Mouse (Mus musculus): ENCODE results near the gene Slc39a13. TPM values are rescaled to one million over a fixed set of nuclear protein-coding genes. Genes with fewer than 3 reads are reported as not detected.
A peak's percentile ranks its signal among the peaks of the same experiment; 100 is the strongest.
"Not testable (repeated sequence)": the region's sequence is repeated elsewhere in the genome, so short reads cannot be mapped to it uniquely, and the experiment has no call there.

The Slc39a13 gene
- 10 to 100 TPM; 24.2 to 31.9 TPM for total RNA-seq (2021)
- long read RNA-seq, experiment 1, transcript Slc39a13-203 (10 exons, 1,291 nt): minor isoform, 6 of 34 reads
- long read RNA-seq, experiment 1, transcript Slc39a13-201 (10 exons, 2,469 nt): major isoform, 10 of 34 reads
- long read RNA-seq, experiment 1, partial matches to known transcripts: 11 of 34 reads
- long read RNA-seq, experiment 1, other reads (novel, unspliced or antisense): 7 of 34 reads
- long read RNA-seq, experiment 2, transcript Slc39a13-201 (10 exons, 2,469 nt): major isoform, 8 of 17 reads
- long read RNA-seq, experiment 2, partial matches to known transcripts: 2 of 17 reads
- long read RNA-seq, experiment 2, other reads (novel, unspliced or antisense): 6 of 17 reads

DNA sequence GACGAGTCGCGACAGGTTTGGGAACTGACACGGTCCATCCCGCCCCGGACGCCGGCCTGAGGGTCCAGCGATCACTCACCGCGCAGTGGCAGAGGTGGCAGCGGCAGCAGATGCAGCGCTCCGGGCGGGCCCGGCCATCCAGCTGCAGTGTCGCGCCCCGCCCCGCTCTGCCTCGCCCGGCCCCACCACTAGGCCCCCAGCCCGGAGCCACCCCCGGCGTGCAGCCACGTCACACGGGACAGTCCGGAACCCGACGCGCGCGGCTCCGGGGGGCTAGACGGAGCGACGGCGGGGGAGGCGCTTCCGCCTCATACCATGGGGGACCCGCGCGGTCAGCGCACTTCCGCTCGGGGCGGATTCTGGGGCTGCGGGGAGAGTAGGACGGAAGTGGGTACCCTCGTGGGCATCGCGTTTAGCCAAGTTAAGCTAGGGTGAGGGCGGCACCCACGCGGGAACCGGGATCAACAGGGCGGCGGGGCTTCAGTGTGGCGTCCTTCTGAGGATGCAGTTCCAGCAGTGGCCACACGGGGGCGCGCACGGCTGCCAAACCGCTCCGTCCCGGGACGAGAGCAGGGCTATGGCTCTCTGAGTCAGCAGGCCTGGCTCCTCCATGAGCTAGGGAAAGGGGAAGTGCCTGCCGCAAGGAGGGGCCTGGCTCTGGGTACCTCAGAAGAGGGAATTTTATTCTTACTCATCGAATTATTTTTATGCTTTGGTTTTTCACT, at the start of gene Slc39a13:
Slc39a13 (minus strand) TSS at position 342 of the 725 bp plus-strand sequence.
- DNase-seq: peak; percentile 96 to 97

DNA sequence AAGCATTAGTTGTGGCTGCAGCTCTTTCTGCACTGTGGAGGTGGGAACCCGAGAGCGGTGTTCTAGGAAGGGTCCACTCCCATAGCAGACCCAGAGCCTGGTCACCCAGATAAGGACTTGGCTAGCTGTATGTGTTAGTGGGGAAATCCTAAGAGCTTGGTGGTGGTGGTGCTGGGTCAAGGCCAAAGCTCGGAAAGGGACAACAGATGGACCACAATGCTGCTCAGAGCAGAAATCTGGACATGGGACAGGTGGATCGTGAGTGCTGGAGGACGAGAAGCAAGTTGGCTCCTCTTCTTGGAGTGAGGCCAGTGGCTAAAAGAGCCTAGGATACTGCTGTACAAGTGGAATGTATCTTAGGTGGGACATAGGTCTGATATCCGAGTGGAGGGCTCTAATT, 49.3 kb upstream of the Slc39a13 start:
- DNase-seq: no peak

- DNase-seq: no peak
Observed at GRCm38 (mm10) chr2:91119061-91119460, 48.8 kb upstream of the Slc39a13 start.

GRCm38 (mm10) chr2:91118647-91119046, 48.4 kb upstream of the Slc39a13 start:
- no peak for DNase-seq

- no peak for DNase-seq
Observed at GRCm38 (mm10) chr2:91117585-91118275, 47.5 kb upstream of the Slc39a13 start, which contains the start of gene Mybpc3. TSS of gene Mybpc3 (plus strand) at chr2:91118144.

DNA sequence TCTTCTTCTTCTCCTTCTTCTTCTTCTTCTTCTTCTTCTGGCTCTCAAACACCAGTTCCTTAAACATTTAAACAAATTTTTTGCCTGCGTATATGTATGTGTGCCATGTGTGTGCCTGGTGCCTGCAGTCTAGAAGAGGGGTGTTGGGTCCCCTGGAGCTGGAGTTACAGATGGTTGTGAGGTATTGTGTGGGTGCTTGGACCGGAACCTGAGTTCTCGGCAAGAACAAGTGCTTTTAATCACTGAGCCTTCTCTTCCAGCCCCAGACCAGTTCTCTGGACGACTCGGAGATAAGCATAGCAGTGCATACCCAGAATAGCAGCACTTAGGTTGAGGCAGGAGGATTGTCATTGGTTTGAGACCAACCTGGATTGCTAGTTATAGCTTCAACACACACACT, 46.6 kb upstream of the Slc39a13 start:
- no peak for DNase-seq

GRCm38 (mm10) chr2:91115578-91115970, 45.4 kb upstream of the Slc39a13 start:
- no peak for DNase-seq

- DNase-seq: peak; percentile 98
Observed at GRCm38 (mm10) chr2:91114781-91115577, 44.8 kb upstream of the Slc39a13 start.

DNA sequence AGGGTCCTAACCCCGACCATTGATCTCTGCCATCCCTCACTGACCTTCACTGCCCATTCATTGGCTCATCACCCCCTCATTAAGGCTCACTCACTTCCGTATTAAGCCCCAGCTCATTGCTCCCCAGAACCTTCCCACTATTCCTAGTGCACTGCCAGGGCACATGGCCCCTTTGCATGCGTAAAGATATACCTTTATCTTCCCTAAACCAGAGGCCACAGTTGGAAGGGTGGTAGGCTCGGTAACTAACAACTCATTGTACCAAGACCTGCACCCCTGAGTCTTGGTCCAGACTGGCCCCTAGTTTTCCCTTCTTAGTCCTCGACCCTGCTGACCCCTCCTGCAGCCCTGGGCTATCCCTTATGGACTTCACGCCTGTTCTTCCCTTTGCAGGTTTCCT, 43.6 kb upstream of the Slc39a13 start:
- DNase-seq: no peak

DNA sequence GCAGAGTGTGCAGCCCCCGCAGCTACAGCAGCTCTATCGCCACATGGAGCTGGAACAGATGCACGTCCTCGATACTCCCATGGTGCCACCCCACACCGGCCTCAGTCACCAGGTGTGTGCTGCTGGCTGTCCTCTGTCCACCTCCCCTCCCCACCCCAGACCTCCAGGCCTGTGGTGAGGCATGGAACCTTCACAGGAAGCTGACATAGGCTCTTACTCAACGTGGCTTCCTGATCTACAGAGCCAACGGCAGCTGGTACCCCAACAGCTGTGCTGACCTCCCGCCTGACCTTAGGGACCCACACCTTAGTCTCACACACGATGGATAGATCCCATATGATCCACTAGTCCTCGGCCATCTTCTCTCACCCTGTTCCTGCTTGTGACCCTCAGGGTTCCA, 43.1 kb upstream of the Slc39a13 start:
- DNase-seq: no peak

DNA sequence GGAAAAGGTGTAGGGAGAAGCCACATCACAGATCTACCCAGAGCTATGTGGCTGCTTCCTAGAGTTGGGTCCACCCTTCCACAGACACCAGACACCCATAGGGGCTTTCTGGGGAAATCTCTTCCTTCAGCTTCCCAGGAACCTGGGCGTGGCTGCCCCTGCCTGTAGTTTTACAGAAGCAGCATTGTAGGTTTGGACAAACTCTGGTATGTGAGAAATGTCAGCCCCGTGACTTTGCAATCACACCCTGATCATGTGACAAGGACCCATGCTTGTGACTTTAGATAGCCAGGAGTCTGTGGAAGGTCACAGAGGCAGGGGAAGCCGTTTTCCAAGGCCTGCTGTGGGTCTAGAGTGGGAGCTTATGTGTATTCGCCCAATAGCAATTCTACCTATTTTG, 42.3 kb upstream of the Slc39a13 start:
- DNase-seq: no peak

- DNase-seq: not testable (repeated sequence)
Observed at GRCm38 (mm10) chr2:91111832-91112231, 41.6 kb upstream of the Slc39a13 start.

- no peak for DNase-seq
Observed at GRCm38 (mm10) chr2:91110429-91110828, 40.2 kb upstream of the Slc39a13 start.

- peak in 1 of 2 experiments; percentile 38 for DNase-seq
Observed at GRCm38 (mm10) chr2:91109807-91110385, 39.7 kb upstream of the Slc39a13 start.

GRCm38 (mm10) chr2:91109241-91109640, 39.0 kb upstream of the Slc39a13 start:
- no peak for DNase-seq

- no peak for DNase-seq
Observed at GRCm38 (mm10) chr2:91108156-91108555, 37.9 kb upstream of the Slc39a13 start.

- DNase-seq: peak; percentile 92 to 97
Observed at GRCm38 (mm10) chr2:91101124-91101740, 31.0 kb upstream of the Slc39a13 start.

DNA sequence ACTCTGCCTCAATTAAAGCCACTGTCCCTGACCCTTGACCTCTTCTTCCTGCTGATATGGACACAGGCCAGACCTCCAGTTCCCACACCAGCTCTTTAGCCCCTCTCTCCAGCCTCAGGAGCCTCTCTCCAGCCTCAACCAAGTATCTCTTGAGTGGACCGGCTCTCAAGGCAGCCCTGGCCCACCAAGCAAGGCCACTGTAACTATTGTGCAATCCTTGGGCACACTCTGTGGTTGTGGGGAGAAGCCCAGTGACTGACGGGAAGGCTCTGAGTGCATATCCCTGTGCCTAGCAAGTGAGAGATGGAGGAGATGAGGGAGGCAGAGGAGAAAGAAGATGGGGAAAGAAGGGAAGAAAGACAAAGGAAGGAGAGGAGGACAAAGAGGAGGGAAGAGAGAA, 27.9 kb upstream of the Slc39a13 start:
- DNase-seq: peak; percentile 61 to 73

GRCm38 (mm10) chr2:91097015-91097414, 26.8 kb upstream of the Slc39a13 start:
- no peak for DNase-seq

DNA sequence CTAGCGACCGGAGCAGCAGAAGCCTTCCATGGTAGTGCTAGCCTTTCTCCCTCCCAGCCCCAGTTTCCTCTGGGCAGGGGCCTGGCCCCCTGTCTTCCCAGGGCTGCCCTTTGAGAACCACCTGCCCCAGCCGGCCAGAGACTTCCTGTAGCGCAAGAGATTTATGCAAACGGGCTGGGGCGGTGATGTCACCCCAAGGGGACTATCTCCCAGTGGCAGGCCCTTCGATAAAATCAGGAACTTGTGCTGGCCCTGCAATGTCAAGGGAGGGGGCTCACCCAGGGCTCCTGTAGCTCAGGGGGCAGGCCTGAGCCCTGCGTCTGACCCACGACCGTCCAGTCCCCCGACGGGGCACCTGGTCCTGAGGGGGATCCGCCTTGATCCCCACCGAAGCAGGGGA, 26.3 kb upstream of the Slc39a13 start:
- DNase-seq: peak in 1 of 2 experiments; percentile 37

DNA sequence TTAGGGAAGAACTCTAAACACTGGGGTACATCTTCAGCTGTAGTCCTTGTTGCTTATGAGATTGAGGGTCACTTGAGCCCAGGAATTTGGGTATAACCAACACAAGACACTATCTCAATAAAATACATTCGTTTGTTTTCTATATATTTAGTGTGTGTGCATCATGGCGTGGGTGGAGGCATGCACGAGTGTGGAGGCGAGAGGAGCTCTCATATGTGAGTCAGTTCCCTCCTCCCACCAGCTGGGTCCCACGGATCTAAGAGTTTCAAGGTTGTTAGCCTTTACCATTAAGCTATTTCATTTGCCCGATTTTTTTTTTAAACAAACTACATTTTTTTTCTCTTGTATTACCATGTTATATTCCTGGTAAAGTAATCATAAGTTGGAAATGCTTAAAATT, 20.6 kb upstream of the Slc39a13 start:
- no peak for DNase-seq

All from adrenal gland, postnatal 36 days (tissue).